Mouse (Mus musculus): Measurements from ENCODE around the gene Erv3. TPM values are rescaled to one million over a fixed set of nuclear protein-coding genes. Genes with fewer than 3 reads are reported as not detected.

Erv3 gene
- polyA plus RNA-seq, 1 experiment from 2014 or later = not detected

GRCm38 (mm10) chr2:131895106-131895505, 35.6 kb upstream of the Erv3 start:
- no peak overlapping the region for H3K4me2 ChIP-seq
- H3K27me3 ChIP-seq (replicated peaks) = no peaks in the 10 kb centered on the region
- no peak for ATAC-seq (ENCODE audit: low FRiP score)
- 91% methylated on average over 2 of the region's 2 CpGs for WGBS
- no peaks in the 10 kb centered on the region for H3K36me3 ChIP-seq
- no peak overlapping the region for H3K4me3 ChIP-seq (replicated peaks)
- no peaks in the 10 kb centered on the region for H3K4me1 ChIP-seq
- no peak overlapping the region for H3K9ac ChIP-seq (replicated peaks)
- no peak overlapping the region for H3K27ac ChIP-seq (replicated peaks)
- no peaks in the 10 kb centered on the region for H3K9me3 ChIP-seq (replicated peaks)

DNA sequence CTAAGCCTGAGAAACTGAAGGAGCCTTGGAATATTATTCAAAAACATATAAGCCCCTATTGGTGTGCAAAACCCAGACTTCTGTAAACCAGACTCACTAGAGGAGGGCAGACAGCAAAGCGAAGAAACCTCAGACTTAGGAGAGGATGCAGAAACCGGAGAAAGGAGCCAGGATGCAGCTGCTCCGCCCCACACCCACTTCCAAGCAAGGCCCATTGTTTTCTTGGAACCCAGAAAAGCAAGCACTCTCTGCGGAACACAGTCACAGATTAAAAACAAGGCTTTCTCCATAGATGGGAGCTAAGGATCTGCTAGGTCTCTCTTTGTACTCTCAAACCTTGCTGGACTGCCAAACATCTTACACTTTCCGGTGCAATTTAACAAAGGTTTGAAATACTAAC, 33.0 kb upstream of the Erv3 start:
- H3K9me3 ChIP-seq (replicated peaks) = no peaks in the 10 kb centered on the region
- no peaks in the 10 kb centered on the region for H3K27me3 ChIP-seq (replicated peaks)
- no peak overlapping the region for H3K4me2 ChIP-seq
- H3K4me3 ChIP-seq (replicated peaks) = no peak overlapping the region
- 31% methylated on average over 5 of the region's 5 CpGs for WGBS
- H3K36me3 ChIP-seq = no peaks in the 10 kb centered on the region
- ATAC-seq (ENCODE audit: low FRiP score) = no peak
- H3K4me1 ChIP-seq = no peaks in the 10 kb centered on the region
- H3K9ac ChIP-seq (replicated peaks) = no peak overlapping the region
- H3K27ac ChIP-seq (replicated peaks) = no peak overlapping the region

- no peaks in the 10 kb centered on the region for H3K36me3 ChIP-seq
- 82% methylated on average over 7 of the region's 7 CpGs for WGBS
Observed at GRCm38 (mm10) chr2:131888233-131888632, 28.7 kb upstream of the Erv3 start.

DNA sequence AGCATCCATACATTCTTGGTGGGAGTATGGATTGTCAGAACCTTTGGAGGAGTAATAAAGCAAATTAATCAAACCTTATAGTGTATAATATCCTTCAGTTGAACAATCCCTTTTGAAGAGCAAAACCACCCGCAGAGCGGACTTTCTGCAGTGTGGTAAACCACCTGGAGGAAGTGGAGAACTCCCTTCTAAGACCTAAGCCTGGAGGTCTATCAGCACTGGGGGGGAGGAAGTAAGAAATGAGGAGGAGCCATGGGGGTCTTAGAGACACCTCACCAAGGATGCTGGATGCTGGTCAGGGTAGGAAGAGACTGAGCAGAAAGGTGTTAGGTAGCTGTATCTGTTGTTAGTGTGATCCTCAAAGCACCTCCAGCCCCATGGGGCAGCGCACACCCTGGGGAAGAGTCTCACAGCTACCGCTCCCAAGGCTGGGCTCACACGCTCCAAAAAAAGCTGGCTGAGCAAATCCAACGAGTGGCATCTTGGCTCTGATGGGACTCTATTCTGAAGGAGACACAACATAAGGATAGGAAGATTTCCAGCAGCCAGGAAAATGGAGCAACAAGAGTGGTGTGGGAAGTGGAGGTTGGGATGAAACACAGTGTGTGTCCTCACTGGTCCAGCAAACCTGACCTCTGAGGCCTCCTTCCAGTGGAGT, 27.1 kb upstream of the Erv3 start:
- ATAC-seq (ENCODE audit: low FRiP score) = no peak
- H3K4me2 ChIP-seq = no peak overlapping the region
- H3K4me1 ChIP-seq = peaks cover 9% of the 10 kb centered on the region; the same call in 1 of the 2 replicates
- no peak overlapping the region for H3K27ac ChIP-seq (replicated peaks)
- no peak overlapping the region for H3K4me3 ChIP-seq (replicated peaks)
- no peaks in the 10 kb centered on the region for H3K9me3 ChIP-seq (replicated peaks)
- no peak overlapping the region for H3K9ac ChIP-seq (replicated peaks)
- 94% methylated on average over 6 of the region's 6 CpGs for WGBS
- no peaks in the 10 kb centered on the region for H3K27me3 ChIP-seq (replicated peaks)
- H3K36me3 ChIP-seq = no peaks in the 10 kb centered on the region

More at GRCm38 (mm10) chr2:131888233-131888632, 28.7 kb upstream of the Erv3 start:
- H3K4me2 ChIP-seq = no peak overlapping the region
- ATAC-seq (ENCODE audit: low FRiP score) = no peak
- H3K27ac ChIP-seq (replicated peaks) = no peak overlapping the region
- H3K4me1 ChIP-seq = peaks cover 2% of the 10 kb centered on the region; the same call in 1 of the 2 replicates
- H3K9me3 ChIP-seq (replicated peaks) = no peaks in the 10 kb centered on the region
- no peak overlapping the region for H3K9ac ChIP-seq (replicated peaks)
- no peak overlapping the region for H3K4me3 ChIP-seq (replicated peaks)
- no peaks in the 10 kb centered on the region for H3K27me3 ChIP-seq (replicated peaks)

DNA sequence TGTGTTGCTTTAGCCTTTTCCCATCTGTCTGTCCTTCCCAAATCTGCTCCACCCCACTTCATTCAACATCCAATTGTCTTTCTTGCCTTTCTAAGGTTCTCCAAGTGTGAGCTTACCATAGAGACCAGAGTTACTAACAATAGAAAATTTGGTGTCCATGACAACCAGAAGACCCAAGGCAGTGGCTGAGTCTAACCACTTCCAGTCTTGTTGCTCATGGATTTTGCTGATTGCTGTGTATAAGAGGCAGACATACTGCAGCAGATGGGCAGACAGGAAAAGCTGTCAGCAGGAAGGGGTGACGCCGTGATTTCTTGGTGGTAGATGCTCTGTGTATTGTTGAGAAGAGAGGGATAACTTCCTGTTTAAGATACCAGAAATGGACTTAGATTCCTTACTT, 23.6 kb upstream of the Erv3 start:
- ATAC-seq (ENCODE audit: low FRiP score) = no peak
- no peaks in the 10 kb centered on the region for H3K27me3 ChIP-seq (replicated peaks)
- H3K36me3 ChIP-seq = no peaks in the 10 kb centered on the region
- no peak overlapping the region for H3K4me2 ChIP-seq
- no peak overlapping the region for H3K9ac ChIP-seq (replicated peaks)
- H3K4me1 ChIP-seq = peaks cover 9% of the 10 kb centered on the region; the same call in 1 of the 2 replicates
- H3K27ac ChIP-seq (replicated peaks) = no peak overlapping the region
- no peaks in the 10 kb centered on the region for H3K9me3 ChIP-seq (replicated peaks)
- no peak overlapping the region for H3K4me3 ChIP-seq (replicated peaks)
- WGBS = 60% methylated on average over 2 of the region's 2 CpGs

- Histone ChIP-seq H3K27ac (replicated peaks) (no peak overlapping the region), H3K4me3 (replicated peaks) (no peak overlapping the region), H3K9me3 (replicated peaks) (no peaks in the 10 kb centered on the region), H3K9ac (replicated peaks) (no peak overlapping the region), H3K27me3 (replicated peaks) (no peaks in the 10 kb centered on the region), H3K36me3 (no peaks in the 10 kb centered on the region), H3K4me2 (no peak overlapping the region), H3K4me1 (peaks cover 9% of the 10 kb centered on the region; the same call in 1 of the 2 replicates)
- WGBS = 51% methylated on average over 4 of the region's 4 CpGs
- no peak for ATAC-seq (ENCODE audit: low FRiP score)
Observed at GRCm38 (mm10) chr2:131881766-131882165, 22.2 kb upstream of the Erv3 start.

- Histone ChIP-seq H3K4me3 (replicated peaks) (no peak overlapping the region), H3K36me3 (no peaks in the 10 kb centered on the region), H3K27me3 (replicated peaks) (no peaks in the 10 kb centered on the region), H3K9ac (replicated peaks) (no peak overlapping the region), H3K27ac (replicated peaks) (no peak overlapping the region), H3K9me3 (replicated peaks) (no peaks in the 10 kb centered on the region), H3K4me2 (no peak overlapping the region), H3K4me1 (no peaks in the 10 kb centered on the region)
- no peak for ATAC-seq (ENCODE audit: low FRiP score)
- WGBS = 94% methylated on average over 7 of the region's 7 CpGs
Observed at GRCm38 (mm10) chr2:131876551-131877265, 17.2 kb upstream of the Erv3 start.

DNA sequence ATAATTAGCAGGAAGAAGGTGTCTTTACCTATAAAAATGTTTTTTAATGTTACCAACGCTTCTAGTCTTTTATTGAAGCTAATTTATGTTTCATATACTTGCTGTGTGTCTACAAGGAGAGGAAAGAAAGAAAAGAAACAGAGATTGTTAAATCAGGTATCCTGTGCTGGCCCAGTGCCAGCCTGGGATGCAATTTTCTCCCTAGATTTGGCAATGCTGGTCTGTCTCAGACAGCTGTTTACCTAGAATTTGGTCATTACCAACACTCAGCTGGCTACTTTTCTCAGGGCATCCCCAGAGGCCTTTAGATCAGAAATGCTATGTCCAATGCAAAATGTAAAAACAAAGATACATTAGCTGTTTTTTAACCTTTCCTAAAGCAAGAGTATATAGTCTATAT, 13.8 kb upstream of the Erv3 start:
- ATAC-seq (ENCODE audit: low FRiP score) = no peak
- H3K9me3 ChIP-seq (replicated peaks) = no peaks in the 10 kb centered on the region
- no peaks in the 10 kb centered on the region for H3K4me1 ChIP-seq
- 77% methylated on average over 1 of the region's 1 CpGs for whole genome bisulfite sequencing
- no peaks in the 10 kb centered on the region for H3K36me3 ChIP-seq
- no peak overlapping the region for H3K4me2 ChIP-seq
- no peak overlapping the region for H3K27ac ChIP-seq (replicated peaks)
- no peak overlapping the region for H3K9ac ChIP-seq (replicated peaks)
- H3K4me3 ChIP-seq (replicated peaks) = no peak overlapping the region
- H3K27me3 ChIP-seq (replicated peaks) = no peaks in the 10 kb centered on the region

GRCm38 (mm10) chr2:131868983-131869382, 9.4 kb upstream of the Erv3 start:
- Histone ChIP-seq H3K4me3 (replicated peaks) (no peak overlapping the region), H3K9ac (replicated peaks) (no peak overlapping the region), H3K4me2 (no peak overlapping the region), H3K27ac (replicated peaks) (no peak overlapping the region), H3K36me3 (no peaks in the 10 kb centered on the region), H3K27me3 (replicated peaks) (no peaks in the 10 kb centered on the region), H3K4me1 (no peaks in the 10 kb centered on the region), H3K9me3 (replicated peaks) (no peaks in the 10 kb centered on the region)
- ATAC-seq (ENCODE audit: low FRiP score) = no peak
- WGBS = 91% methylated on average over 5 of the region's 5 CpGs

GRCm38 (mm10) chr2:131866676-131867075, 7.1 kb upstream of the Erv3 start:
- Histone ChIP-seq H3K27me3 (replicated peaks) (no peaks in the 10 kb centered on the region), H3K9ac (replicated peaks) (no peak overlapping the region), H3K36me3 (no peaks in the 10 kb centered on the region), H3K9me3 (replicated peaks) (no peaks in the 10 kb centered on the region), H3K4me3 (replicated peaks) (no peak overlapping the region), H3K4me2 (no peak overlapping the region), H3K27ac (replicated peaks) (no peak overlapping the region), H3K4me1 (peaks cover 5% of the 10 kb centered on the region; the same call in 1 of the 2 replicates)
- no peak for ATAC-seq (ENCODE audit: low FRiP score)

GRCm38 (mm10) chr2:131864262-131864796, 4.8 kb upstream of the Erv3 start:
- peaks cover 5% of the 10 kb centered on the region; the same call in 1 of the 2 replicates for H3K4me1 ChIP-seq
- H3K36me3 ChIP-seq = no peaks in the 10 kb centered on the region
- no peak overlapping the region for H3K9ac ChIP-seq (replicated peaks)
- ATAC-seq (ENCODE audit: low FRiP score) = no peak
- H3K4me3 ChIP-seq (replicated peaks) = no peak overlapping the region
- no peak overlapping the region for H3K27ac ChIP-seq (replicated peaks)
- WGBS = 88% methylated on average over 2 of the region's 2 CpGs
- H3K9me3 ChIP-seq (replicated peaks) = no peaks in the 10 kb centered on the region
- H3K27me3 ChIP-seq (replicated peaks) = no peaks in the 10 kb centered on the region
- no peak overlapping the region for H3K4me2 ChIP-seq

DNA sequence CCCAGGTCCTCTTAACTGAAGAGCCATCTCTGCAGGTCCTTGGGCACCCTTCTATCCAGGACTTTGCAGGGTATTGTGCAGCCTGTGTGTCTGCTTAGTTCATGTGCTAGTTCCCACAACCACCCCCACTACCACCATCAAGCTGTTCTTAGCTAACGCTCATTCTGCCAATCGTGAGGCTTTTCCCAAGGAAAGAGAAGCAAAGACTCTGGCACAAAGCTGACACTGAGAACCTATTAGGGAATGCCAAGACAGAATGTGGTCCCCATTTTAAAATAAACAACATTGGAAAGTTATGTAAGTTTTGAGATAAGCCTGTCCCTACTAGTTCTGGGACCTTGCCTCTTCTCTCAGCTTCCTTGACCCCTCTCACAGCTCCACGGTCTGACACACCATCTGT, 3.9 kb upstream of the Erv3 start:
- Histone ChIP-seq H3K9me3 (replicated peaks) (no peaks in the 10 kb centered on the region), H3K4me1 (peaks cover 5% of the 10 kb centered on the region; the same call in 1 of the 2 replicates), H3K27ac (replicated peaks) (no peak overlapping the region), H3K27me3 (replicated peaks) (no peaks in the 10 kb centered on the region), H3K9ac (replicated peaks) (no peak overlapping the region), H3K4me3 (replicated peaks) (no peak overlapping the region), H3K36me3 (no peaks in the 10 kb centered on the region), H3K4me2 (no peak overlapping the region)
- 85% methylated on average over 3 of the region's 3 CpGs for WGBS
- no peak for ATAC-seq (ENCODE audit: low FRiP score)
